Mouse (Mus musculus) olfactory bulb, adult 2 months (tissue): ENCODE measurements around the gene Arf4.

Source experiments
- CTCF ChIP-seq: fragments of 200-500 bp; IDR thresholded peaks from 2 replicates; pipeline ENCODE4 v1.5.1; 2012; ENCODE audit warnings: low read depth, mild to moderate bottlenecking, low read length, moderate library complexity; ENCODE audit not compliant: insufficient read depth
- POLR2A ChIP-seq: fragments of 200-500 bp; IDR thresholded peaks from 2 replicates; pipeline ENCODE4 v1.6.1; 2012; ENCODE audit warnings: mild to moderate bottlenecking, low read depth, low read length, moderate library complexity; ENCODE audit not compliant: insufficient read depth

DNA sequence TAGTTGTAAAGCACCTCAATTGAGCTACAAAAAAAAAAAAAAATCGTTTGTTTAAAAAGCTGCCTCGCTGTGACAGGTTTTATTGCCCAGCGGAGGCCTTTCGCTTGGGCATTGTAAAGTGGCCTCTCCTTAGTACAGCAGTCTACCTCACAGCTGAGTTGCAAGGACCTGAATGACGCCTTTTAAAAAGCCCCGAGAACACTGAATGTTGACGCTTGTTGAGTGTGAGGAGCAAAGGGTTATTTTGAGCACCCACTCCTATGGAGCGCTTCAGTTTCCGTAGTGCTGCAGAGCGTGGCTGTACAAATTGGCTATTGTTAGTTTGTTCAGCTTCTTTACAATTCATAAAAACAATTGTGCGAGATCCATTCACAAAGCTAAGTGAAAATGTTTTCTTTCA, 1.4 kb downstream of the Arf4 start:
- TF ChIP-seq CTCF (no peak), POLR2A (no peak)
